Mouse (Mus musculus) spleen, postnatal 10 days (tissue): ENCODE data around the gene Tdrd7.

ENCODE experiments used
- DNase-seq, 2 experiments: peaks; one replicate each; pipeline ENCODE4 v3.0.0; 2021 to 2022; ENCODE audit warnings: low spot score in 2 of 2

The Tdrd7 gene

DNA sequence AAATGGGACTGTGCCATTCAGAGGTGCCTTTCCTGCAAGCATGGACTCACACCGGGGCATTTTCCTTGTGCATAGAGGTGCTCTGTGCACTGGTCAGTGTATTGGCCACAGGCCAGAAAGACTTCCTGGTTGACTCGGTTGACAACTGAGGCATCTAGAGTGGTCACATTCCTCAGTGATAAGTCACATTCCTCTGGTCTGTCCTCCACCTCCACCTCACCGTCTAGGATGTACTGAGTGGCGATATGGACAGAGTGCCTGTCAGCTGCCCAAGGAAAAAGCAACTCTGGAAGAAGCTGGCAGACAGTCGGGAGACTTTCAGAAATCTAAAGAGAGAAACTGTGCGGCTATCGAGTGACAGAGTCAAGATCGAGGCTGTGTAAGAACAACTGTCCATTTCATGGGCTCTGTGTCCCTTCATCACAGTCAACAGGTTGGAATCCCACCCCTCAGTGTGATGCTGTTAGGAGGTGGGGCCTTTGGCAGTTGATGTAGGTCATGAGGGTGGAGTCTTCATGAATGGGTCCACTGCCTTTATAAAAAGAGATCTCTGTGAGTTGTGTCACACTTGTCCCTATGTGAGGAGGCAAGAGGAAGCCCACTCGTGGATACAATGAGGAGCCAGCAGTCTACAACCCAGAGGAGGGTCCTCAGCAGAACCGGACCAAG is at the start of gene Tdrd7:
TSS of gene Tdrd7 (plus strand) at position 564 of the 669 bp plus-strand sequence.
- DNase-seq, result no peak

DNA sequence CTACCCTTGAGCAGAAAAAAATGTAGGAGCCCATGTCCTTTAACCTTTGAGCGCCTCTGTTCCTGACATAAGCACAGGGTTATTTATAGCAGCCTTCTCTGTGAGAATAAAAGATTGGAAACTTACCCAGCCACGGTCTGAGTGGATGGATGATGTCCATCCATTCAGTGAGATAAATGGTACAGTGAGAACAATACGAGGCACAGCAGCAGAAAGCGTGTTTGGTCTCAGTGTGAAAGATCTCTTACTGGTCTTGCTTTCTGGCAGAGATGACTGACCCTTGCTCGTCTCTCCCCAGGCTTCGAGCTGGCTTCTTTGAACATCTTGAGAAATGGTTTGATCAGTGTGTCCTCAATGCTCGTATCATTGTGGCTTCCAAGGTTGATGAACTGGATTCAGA is 48.0 kb upstream of the Tdrd7 start:
- no peak for DNase-seq

DNA sequence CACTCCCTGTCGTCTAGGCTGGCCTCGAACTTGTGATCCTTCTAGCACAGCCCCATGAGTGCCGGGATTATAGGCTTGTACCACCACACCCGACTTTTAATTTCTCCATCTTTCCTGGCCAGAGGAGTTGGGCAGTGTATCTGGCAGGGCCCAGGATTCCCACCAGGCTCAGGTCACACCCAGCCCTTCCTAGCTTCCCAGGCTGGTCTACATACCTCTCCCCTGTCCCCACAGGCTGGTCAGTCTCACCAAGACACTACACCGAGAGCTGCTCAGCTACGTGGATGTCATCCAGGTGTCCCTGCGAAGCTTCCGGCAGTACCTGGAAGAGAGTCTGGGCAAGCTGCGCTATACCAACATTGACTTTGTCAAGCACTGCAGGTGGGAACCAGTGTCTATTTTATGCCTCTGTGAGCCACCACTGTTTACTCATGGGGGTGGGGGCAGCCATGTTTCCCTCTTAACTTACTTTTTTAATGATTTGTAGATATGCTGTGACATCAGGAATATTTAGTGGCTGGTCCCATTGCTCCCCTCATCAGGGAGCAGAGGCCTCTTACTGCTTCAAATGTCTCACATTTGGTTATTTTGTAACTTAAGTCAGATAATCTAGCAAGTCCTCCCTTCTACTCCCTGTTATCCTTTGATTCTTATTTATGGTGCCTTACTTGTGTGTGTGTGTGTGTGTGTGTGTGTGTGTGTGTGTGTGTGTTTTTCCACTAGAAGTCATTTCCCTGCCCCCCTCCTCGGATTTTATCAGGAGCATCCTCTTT is 43.3 kb upstream of the Tdrd7 start:
- no peak for DNase-seq

DNA sequence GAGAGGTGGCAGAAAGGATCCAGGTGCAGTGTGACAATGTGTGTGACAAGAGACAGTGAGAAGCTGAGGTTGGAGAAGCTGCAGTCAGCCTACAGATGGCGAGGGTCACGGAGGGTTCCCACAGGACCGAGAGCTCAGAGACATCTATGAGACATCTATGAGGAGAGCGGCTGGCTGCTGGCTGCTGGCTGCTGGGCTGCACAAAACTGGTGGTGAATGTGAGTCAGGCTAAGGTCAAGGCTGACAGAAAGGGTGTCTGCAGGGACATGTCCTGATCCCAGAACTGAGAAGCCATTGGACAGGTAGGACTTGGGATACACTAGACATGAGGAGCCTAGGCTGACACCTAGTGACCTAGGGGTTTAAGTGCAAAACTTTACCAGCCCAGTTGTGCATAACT is 41.1 kb upstream of the Tdrd7 start:
- DNase-seq, result no peak

DNA sequence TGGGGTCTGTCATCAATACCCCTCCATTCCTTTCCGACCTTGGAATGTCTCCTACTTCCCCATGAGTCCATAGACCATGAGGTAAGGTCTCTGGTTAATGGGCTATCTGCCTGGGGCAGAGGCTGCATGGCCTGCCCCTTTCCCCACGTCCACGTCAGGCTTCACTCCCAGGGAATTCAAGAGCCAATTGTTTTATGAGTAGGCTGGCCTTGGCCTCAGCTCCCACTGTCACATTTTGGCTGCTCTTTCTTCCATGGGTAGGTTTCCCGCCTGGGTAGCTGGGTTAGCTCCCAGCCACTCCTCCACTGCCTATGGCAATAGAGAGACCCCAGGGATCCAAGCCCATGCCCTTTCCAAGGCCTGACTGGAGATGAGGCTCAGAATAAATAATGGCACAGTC is 36.6 kb upstream of the Tdrd7 start:
- no peak for DNase-seq

DNA sequence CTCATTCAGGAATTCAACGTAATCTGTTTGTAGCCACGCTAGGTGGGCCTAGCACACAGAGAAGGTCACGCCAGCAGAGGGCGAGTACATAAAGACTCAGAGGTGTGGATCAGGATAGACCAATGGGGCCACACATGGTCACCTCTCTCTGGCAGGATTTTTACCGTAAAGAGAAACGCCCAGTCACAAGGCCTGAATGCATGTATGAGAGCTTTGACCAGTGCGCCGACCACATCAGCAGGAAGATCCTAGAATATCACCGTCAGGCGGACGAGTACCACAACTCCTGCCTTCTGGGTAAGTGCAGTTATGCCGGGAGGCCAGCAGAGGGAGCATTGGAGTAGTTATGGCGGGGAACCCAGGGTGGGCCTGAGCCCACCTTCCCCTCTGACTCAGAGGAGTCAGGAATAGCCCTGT is 23.5 kb upstream of the Tdrd7 start:
- peak; percentile 42 to 65 for DNase-seq

DNA sequence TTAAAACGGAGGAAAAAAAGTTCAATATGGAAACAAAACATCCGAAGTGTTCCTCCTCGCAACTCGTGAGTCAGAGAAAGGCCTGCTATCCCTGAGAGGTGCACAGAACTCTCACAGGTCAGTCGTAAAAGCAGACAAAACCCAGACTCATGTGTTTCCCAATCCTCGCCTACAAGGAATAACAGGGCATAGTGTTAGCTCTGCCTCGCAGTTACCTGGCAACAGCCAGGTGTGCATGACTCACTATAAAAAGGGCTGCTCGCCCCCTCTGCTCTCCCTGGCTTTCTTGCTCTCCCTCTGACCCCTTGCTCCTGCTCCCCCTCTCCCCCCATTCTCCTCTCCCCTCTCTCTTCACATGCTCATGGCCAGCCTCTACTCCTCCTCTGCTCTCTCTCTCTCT is 17.4 kb upstream of the Tdrd7 start:
- no peak for DNase-seq

DNA sequence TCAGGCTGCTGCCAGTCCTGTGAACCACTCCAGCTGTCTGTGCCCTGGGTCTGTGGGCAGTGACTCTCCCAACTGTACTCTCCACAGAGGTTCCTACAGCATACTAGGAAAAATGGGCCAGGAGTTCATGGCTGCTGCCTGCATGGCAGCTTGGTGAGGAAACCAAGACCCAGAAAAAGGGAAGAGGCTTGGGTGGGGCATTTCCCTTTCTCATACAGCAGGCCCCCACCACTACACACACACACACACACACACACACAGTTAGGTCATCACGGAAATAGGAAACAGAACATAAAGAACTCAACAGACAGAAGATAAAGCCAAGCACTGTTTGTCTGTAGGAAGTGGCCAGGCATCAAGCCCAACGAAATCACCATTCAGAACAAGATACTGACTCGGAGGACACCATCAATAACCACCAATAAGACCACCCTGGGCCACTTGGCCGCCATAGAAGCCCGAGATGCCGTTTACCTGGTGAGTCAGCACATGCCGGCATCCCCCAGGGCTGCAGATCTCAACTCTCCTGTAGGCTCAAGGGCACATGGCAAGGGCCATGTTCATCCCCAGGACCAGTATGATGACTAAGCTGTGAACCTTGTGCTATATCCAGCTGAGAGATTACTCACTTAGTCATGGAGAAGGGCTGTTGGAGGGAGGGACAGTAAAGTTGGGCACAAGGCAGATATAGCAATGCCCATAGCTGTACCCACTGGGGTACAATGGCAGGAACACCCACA is 15.9 kb upstream of the Tdrd7 start:
- peak in 1 of 2 experiments; percentile 43 for DNase-seq

DNA sequence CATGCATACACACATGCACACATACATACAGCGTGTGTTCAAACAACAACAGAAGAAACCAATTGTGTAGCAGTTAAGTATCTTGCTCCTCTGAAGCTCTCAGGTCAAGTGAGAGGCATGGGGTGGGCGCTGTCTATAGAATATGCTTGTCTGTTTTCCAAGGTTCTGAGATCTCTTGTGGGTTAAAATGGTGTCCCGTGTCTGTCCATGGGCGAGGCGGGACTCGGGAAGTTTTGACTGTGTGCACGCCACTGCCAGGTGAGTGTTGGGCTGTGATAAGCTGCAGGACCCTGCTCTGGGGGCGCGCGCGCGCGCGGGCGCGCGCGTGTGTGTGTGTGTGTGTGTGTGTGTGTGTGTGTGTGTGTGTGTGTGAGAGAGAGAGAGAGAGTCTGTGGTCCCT is 13.3 kb upstream of the Tdrd7 start:
- DNase-seq, result no peak

DNA sequence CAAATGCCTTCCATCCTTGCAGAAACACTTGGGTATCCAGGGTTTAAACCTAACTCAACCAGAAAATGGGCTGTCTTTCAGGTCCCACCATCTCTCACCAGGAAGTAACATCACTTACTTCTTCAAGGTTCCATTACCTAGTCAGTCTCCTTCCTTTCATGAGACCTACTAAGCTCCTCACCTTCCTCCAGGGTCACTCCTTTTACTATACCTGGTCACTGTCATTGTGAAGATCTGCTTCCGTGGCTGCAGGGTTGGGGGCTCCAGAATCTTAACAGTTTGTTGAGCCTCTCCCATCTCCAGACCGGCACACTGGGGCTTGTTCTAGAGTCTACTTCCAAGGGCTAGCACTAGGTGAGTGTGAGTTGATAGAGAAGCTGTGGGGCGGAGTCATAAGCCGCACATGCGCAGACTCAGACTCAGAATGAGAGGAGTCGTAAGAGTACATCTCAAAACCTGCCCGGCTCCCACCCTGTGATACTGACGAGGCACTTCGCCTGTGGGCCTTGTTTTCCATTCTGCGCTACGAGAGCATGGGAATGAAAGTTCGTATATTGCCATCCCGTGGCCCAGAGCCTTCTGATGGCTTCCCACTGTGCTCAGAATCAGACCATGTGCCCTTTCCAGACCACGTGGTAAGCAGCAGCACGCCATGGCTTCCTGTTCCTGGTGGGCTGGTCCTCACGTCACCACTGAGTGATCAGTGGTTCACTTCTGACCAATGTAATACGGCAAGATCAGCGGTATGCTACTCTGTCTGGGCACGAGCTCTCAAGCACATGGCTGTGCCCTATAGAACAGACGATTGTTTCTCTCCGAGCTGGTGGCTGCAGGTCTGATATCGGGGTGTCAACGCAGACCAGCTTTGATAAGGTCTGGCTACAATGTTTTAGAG is 11.9 kb upstream of the Tdrd7 start:
- no peak for DNase-seq

DNA sequence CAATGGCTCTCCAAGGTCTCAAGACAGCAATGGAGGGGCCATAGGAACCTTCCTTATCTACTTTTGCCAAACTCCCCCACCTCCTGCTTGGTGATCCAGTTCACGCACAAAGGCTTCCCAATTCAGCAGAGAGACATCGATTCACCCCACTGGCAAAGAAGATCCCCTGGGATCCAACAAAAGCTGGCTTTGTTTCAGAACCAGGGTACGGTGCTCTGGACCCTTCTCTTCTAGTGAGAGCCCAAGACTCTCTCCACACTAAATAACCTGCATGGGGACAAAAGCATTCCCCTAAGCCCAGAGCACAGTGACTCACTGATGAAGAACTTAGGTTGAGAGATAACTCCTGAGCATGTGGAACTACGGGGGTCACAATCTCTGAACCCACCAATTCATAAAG is 9.9 kb upstream of the Tdrd7 start:
- DNase-seq, result no peak

DNA sequence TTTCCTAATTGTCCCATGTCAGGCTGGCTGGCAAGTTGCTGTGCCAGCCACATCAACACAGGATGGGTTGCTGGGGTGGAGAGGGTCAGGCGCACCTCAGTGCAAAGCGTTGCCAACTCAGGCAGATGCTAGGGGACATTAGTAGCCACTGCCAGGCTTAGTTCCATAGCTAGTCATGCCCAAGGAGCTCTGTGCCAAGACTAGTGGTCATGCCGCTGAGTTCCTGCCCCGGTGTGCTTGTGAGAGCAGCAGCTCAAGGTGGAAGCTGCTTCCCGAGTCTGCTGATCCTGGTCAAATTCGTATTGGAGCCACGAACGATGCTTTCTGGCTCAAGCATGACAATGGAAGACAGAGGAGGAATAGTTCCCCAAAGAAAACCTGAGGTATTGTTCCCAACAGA is 9.0 kb upstream of the Tdrd7 start:
- DNase-seq, result no peak

DNA sequence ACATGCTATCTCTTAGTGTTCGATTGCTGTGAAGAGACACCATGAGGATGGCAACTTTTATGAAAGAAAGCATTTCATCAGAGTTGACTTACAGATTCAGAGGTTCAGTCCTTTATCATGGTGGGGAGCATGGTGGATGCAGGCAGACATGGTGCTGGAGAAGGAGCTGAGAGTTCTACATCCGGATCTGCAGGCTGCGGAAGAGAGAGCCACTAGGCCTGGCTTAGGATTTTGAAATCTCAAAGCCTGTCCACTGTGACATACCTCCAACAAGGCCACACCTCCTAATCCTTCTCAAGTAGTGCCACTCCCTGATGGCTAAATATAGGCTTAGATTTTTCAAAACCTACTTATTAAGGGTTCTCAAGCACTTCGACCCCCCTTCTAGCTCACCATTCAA is 8.4 kb upstream of the Tdrd7 start:
- no peak for DNase-seq

DNA sequence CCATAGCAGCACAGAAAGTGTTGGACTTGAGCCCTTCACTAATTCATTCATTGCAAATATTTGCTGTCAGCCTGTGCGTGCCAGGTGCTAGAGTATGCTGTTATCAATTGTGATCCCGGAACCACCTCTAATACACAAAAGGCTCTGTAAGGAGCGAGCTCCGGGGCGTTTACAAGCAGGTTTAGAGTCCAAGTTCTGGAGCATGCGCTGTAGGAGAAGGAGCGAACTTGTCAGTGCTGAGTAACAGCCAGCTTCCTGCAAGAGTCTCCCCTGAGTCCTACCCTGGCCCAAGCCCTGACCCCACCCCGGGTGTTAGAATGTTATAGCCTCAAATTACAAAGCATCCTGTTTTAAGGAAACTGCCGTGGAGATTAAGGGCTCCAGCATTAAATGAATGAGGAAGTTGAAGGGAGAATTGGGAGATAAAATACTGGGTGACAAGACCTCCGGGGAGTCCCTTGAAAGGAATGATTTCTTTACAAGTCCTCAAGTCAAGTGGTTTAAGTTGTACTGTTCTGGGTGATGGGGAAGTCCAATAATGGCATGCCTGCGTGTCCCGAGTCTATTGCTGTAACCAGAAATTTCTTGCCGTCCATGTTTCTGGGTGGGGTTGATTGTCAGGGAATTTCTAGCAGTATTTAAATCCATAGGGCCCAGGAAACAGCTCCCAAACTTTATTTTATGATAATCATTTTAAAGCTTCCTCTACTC is 758 bp downstream of the Tdrd7 start:
- no peak for DNase-seq

DNA sequence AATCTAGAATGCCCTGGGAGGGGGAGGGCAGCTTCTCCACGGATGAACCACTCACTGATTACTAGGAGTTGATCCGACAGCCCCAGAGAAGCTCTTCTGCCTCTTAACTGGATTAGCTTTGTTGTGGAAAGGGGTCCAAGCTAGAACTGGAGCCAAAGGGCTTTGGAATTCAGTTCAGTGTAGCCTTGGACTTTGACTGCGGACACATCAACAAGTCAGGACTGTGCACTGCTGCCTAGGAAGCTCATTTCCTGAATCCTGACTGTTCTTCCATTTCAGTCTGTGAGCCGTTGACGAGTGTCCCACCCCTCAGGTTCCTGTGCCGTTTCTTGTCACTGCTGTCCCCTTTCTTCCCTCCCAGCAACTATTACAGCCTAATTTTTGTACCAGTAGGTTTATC is 1.6 kb downstream of the Tdrd7 start:
- no peak for DNase-seq

DNA sequence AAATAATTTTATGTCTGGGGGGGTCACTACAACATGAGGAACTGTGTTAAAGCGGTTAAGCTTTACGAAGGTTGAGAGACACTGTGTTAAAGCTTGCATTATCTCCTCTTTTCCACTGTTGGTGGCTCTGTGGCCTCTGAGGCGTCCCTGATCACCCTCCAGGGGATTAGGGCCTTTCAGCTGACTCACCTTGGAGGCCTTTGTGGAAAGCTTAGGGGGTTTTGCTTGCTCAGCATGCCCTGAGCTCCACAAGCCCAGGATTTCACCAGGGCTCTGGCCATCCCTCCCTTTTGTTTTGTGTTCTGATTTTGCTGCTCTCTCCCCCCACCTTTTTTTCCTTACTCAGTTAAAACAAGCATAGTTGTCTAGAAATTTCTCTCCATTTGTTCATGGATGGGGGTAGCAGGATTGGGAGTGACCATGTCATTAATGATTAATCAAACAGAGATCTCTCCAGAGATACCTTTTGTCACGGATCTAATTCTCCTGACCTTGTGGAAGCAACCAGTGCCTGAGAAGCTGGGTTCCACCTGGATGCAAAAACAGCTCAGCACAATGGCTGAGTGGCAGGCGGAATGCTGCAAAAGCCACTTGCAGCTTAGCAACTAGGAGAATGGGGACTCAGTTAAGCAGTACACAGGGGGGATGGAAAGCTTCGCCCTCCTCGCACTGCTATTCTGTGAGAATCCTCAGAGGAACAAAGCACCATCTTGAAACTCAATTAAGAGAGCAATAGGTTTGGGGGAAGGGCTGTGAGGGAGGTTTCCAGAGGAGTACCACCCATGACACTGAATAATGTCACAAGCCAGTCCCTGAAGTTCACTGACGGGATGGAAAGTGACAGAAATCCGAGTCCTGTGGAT is 2.6 kb downstream of the Tdrd7 start:
- no peak for DNase-seq

DNA sequence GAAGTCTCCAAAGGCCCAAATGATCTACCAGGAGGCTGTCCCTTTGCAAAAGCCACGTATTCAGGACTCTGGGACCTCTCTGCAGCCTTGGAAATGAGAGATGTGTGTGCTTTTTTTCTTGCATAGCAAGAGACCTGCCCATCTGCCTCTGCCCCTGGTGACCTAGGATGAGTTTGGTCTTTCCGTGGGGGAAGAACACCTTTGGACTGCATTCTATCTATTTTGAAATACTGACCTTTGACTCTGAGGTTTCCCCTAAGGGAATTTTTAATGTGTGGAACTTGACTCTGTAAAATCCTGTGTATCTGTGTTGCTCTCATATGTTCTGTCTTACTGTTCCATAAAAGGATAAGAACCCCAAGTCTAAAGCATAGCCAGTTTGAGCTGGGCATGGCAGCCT is 3.9 kb downstream of the Tdrd7 start:
- no peak for DNase-seq

DNA sequence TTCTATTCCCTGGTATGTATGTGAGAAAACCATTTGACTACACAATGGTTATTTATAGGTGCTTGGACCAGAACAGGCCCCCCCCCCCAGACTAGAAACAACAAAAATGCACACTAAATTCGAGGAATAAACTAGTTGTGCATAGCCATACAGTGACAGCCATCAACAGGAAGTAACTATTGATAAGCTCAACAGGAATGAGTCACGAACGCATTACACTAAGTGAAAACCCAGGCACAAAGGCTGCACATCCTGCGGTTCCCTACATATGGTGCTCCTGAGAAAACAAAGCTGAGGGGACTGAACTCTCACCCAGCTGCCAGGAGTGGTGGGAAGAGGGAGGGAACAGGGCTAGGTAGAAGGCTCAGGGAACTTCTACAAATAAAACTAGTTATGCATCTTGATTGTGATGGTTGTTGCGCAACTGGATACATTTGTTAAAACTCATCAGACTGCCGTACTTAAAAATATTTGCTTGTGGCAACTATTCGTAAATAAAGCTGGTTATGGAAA is 5.0 kb downstream of the Tdrd7 start:
- no peak for DNase-seq

DNA sequence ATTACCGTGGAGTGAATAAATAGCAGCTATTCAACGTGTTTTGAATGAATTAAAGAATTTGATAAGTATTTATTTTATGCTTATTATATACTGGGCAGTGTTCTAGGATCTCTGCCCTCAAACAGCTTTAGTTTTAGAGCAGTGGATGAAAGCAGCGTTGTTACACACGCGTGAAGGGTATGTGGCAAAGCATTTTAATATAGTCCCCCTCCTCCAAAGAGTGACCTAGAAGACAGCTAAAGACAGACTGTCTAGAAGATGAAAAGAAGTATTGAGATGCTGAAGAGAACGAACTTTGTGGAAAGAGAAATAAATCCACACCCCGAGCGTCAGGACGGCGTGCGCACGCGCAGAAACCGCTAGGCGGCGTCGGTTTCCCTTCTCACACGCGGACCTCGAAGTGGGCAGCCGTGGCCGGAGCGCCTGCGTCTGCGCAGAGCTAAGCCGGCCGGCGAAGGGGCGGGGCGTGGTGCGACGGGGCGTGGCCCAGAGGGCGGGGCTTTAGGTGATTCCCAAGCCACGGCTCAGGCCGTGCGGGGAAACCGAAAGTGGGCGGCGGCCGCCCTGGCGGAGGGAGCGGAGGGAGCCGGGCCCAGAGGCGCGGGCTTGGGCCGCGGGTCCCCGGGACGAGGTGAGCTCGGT is 6.8 kb downstream of the Tdrd7 start:
- peak; percentile 97 to 99 for DNase-seq
